Mouse (Mus musculus) WW6 (cell line): Measurements from ENCODE around the gene Ppp1r14b.
"Not testable (repeated sequence)": the region's sequence is repeated elsewhere in the genome, so short reads cannot be mapped to it uniquely, and the experiment has no call there.

Experiments
- DNase-seq: peaks from one replicate; pipeline ENCODE4 v3.0.0-alpha.2; 2013; ENCODE audit warnings: low read depth, low spot score

Gene Ppp1r14b

GRCm38 (mm10) chr19:6975537-6976521 is 1.1 kb downstream of the Ppp1r14b start, which contains the start of gene Plcb3:
Plcb3 (minus strand) TSS chr19:6976470.
- DNase-seq = no peak

- no peak for DNase-seq
Measured at GRCm38 (mm10) chr19:6977759-6978638, 3.2 kb downstream of the Ppp1r14b start.

- no peak for DNase-seq
Measured at GRCm38 (mm10) chr19:6978639-6978974, 3.8 kb downstream of the Ppp1r14b start.

- DNase-seq = no peak
Measured at GRCm38 (mm10) chr19:6979001-6979479, 4.3 kb downstream of the Ppp1r14b start.

GRCm38 (mm10) chr19:6979486-6980380 is 5.0 kb downstream of the Ppp1r14b start:
- DNase-seq = peak; percentile 97

GRCm38 (mm10) chr19:6980381-6981093 is 5.8 kb downstream of the Ppp1r14b start, which contains the start of gene Fkbp2:
Fkbp2 (minus strand) TSS chr19:6980501.
- peak; percentile 95 for DNase-seq

- DNase-seq = no peak
Measured at GRCm38 (mm10) chr19:6981465-6981864, 6.7 kb downstream of the Ppp1r14b start.

- DNase-seq = no peak
Measured at GRCm38 (mm10) chr19:6983621-6984020, 8.9 kb downstream of the Ppp1r14b start.

GRCm38 (mm10) chr19:6985300-6985699 is 10.5 kb downstream of the Ppp1r14b start:
- DNase-seq = no peak

- DNase-seq = no peak
Measured at GRCm38 (mm10) chr19:6985951-6986708, 11.4 kb downstream of the Ppp1r14b start.

- no peak for DNase-seq
Measured at GRCm38 (mm10) chr19:6987061-6987903, 12.5 kb downstream of the Ppp1r14b start, which contains the start of gene Vegfb. Vegfb (minus strand) TSS chr19:6987651.

- DNase-seq = no peak
Measured at GRCm38 (mm10) chr19:6987904-6988285, 13.1 kb downstream of the Ppp1r14b start.

GRCm38 (mm10) chr19:6989251-6989650 is 14.5 kb downstream of the Ppp1r14b start:
- no peak for DNase-seq

- DNase-seq = no peak
Measured at GRCm38 (mm10) chr19:6990712-6991111, 15.9 kb downstream of the Ppp1r14b start.

GRCm38 (mm10) chr19:6991166-6991565 is 16.4 kb downstream of the Ppp1r14b start:
- DNase-seq = not testable (repeated sequence)

GRCm38 (mm10) chr19:6992011-6992858 is 17.5 kb downstream of the Ppp1r14b start, which contains the start of gene Dnajc4:
Dnajc4 (minus strand) TSS chr19:6992572.
- DNase-seq = peak; percentile 95

GRCm38 (mm10) chr19:6993011-6993770 is 18.4 kb downstream of the Ppp1r14b start:
- no peak for DNase-seq
